Mouse (Mus musculus) liver, adult 2 months (tissue): ENCODE measurements around the gene Actr3. TPM values are rescaled to one million over a fixed set of nuclear protein-coding genes. Genes with fewer than 3 reads are reported as not detected.
A peak's percentile ranks its signal among the peaks of the same experiment; 100 is the strongest.

Experiments
- DNase-seq: peaks from one replicate; pipeline ENCODE4 v3.0.0-alpha.2; 2011; ENCODE audit warnings: low read depth, low spot score; ENCODE audit errors: extremely low read depth
- H3K27ac ChIP-seq: fragments of 200-500 bp; replicated peaks from 2 replicates; pipeline ENCODE4 v1.5.1; 2012; ENCODE audit warnings: low read depth, mild to moderate bottlenecking, control low read depth, inconsistent platforms, low read length; ENCODE audit not compliant: insufficient read depth
- H3K27me3 ChIP-seq: fragments of 200-500 bp; 2 replicates; pipeline ENCODE4 v1.6.1; 2012; ENCODE audit warnings: mild to moderate bottlenecking, moderate library complexity, low read length, inconsistent platforms; ENCODE audit not compliant: control insufficient read depth, insufficient read depth
- H3K36me3 ChIP-seq: fragments of 200-500 bp; 2 replicates; pipeline ENCODE4 v1.6.1; 2012; ENCODE audit warnings: low read length, inconsistent platforms; ENCODE audit not compliant: control insufficient read depth, insufficient read depth
- H3K4me1 ChIP-seq: fragments of 200-500 bp; 2 replicates; pipeline ENCODE4 v1.6.1; 2011; ENCODE audit warnings: low read length; ENCODE audit not compliant: control insufficient read depth, insufficient read depth
- H3K4me3 ChIP-seq: fragments of 200-500 bp; 2 replicates; pipeline ENCODE4 v1.5.1; 2011; ENCODE audit warnings: low read depth, mild to moderate bottlenecking, control low read depth, low read length, moderate library complexity; ENCODE audit not compliant: insufficient read depth
- H3K79me2 ChIP-seq: fragments of 200-500 bp; 2 replicates; pipeline ENCODE4 v1.6.1; 2012; ENCODE audit warnings: inconsistent platforms, mild to moderate bottlenecking, low read length, moderate library complexity; ENCODE audit not compliant: control insufficient read depth, insufficient read depth
- H3K9ac ChIP-seq: fragments of 200-500 bp; 2 replicates; pipeline ENCODE4 v1.6.1; 2012; ENCODE audit warnings: low read depth, mild to moderate bottlenecking, control low read depth, inconsistent platforms, low read length
- CTCF ChIP-seq: fragments of 200-500 bp; IDR thresholded peaks from 2 replicates; pipeline ENCODE4 v1.5.1; 2011; ENCODE audit warnings: low read depth, low read length, control low read depth
- POLR2A ChIP-seq: fragments of 200-500 bp; IDR thresholded peaks from 2 replicates; pipeline ENCODE4 v1.6.1; 2011; ENCODE audit warnings: low read length, control low read depth; ENCODE audit not compliant: insufficient read depth; ENCODE audit errors: extremely low read depth
- WGBS: fragments of 180-500 bp; shearing (Covaris S2); methylation state at CpG from one replicate; pipeline ENCODE4 v1.1.7; 2018; 5-methylcytosine and 5-hydroxymethylcytosine counted together
- polyA plus RNA-seq: library from polyadenylated mRNA; depleted of rRNA; stranded (reverse); fragments of >200 nt; gene quantifications from 2 replicates; pipeline ENCODE4 v1.2.3, GENCODE M21; 2012
- total RNA-seq: library from RNA; depleted of rRNA; stranded (reverse); fragments of >200 nt; gene quantifications from 2 replicates; pipeline ENCODE4 v1.2.3, GENCODE M21; 2014

Gene Actr3
- total and polyA plus RNA-seq, 2 experiments: 16.0 to 84.1 TPM

GRCm38 (mm10) chr1:125464011-125464410, 28.5 kb upstream of the Actr3 start:
- no peak overlapping the region for H3K27ac ChIP-seq
- no peaks in the 10 kb centered on the region for H3K27me3 ChIP-seq
- no peak for DNase-seq
- H3K4me1 ChIP-seq: peaks cover 2% of the 10 kb centered on the region; the same call in 1 of the 2 replicates
- TF ChIP-seq POLR2A (no peak), CTCF (no peak)
- H3K9ac ChIP-seq: no peak overlapping the region
- no peaks in the 10 kb centered on the region for H3K36me3 ChIP-seq
- H3K79me2 ChIP-seq: no peaks in the 10 kb centered on the region
- H3K4me3 ChIP-seq: no peak overlapping the region
- 91% methylated on average over 4 of the region's 4 CpGs for WGBS

- no peaks in the 10 kb centered on the region for H3K36me3 ChIP-seq
- H3K9ac ChIP-seq: no peak overlapping the region
- DNase-seq: no peak
- 89% methylated on average over 2 of the region's 2 CpGs for WGBS
- no peak overlapping the region for H3K4me3 ChIP-seq
- no peak overlapping the region for H3K27ac ChIP-seq
- no peaks in the 10 kb centered on the region for H3K79me2 ChIP-seq
- TF ChIP-seq CTCF: no peak
- H3K27me3 ChIP-seq: no peaks in the 10 kb centered on the region
- H3K4me1 ChIP-seq: peaks cover 4% of the 10 kb centered on the region; the same call in 1 of the 2 replicates
These were observed 27.8 kb upstream of the Actr3 start for GRCm38 (mm10) chr1:125463349-125463748.

GRCm38 (mm10) chr1:125462917-125463316, 27.4 kb upstream of the Actr3 start:
- Histone ChIP-seq H3K4me1 (peaks cover 4% of the 10 kb centered on the region; the same call in 1 of the 2 replicates), H3K27ac (no peak overlapping the region), H3K79me2 (no peaks in the 10 kb centered on the region), H3K4me3 (no peak overlapping the region), H3K27me3 (no peaks in the 10 kb centered on the region), H3K36me3 (no peaks in the 10 kb centered on the region), H3K9ac (no peak overlapping the region)
- DNase-seq: peak; percentile 24
- TF ChIP-seq POLR2A (no peak), CTCF (no peak)
- 86% methylated on average over 1 of the region's 1 CpGs for WGBS

- Histone ChIP-seq H3K4me1 (peaks cover 4% of the 10 kb centered on the region; the same call in 1 of the 2 replicates), H3K36me3 (no peaks in the 10 kb centered on the region), H3K27ac (no peak overlapping the region), H3K9ac (no peak overlapping the region), H3K79me2 (no peaks in the 10 kb centered on the region), H3K27me3 (no peaks in the 10 kb centered on the region), H3K4me3 (no peak overlapping the region)
- TF ChIP-seq POLR2A: no peak
- no peak for TF ChIP-seq CTCF
- 18% methylated on average over 5 of the region's 5 CpGs for WGBS
- no peak for DNase-seq
These were observed 23.0 kb upstream of the Actr3 start for GRCm38 (mm10) chr1:125458531-125458930.

- H3K4me1 ChIP-seq: peaks cover 4% of the 10 kb centered on the region; the same call in 1 of the 2 replicates
- WGBS: 88% methylated on average over 2 of the region's 2 CpGs
- no peaks in the 10 kb centered on the region for H3K36me3 ChIP-seq
- no peaks in the 10 kb centered on the region for H3K79me2 ChIP-seq
- no peak overlapping the region for H3K9ac ChIP-seq
- no peak overlapping the region for H3K4me3 ChIP-seq
- no peak overlapping the region for H3K27ac ChIP-seq
- no peak for TF ChIP-seq POLR2A
- no peaks in the 10 kb centered on the region for H3K27me3 ChIP-seq
- DNase-seq: no peak
These were observed 19.6 kb upstream of the Actr3 start for GRCm38 (mm10) chr1:125455128-125455527.

- Histone ChIP-seq H3K4me1 (no peaks in the 10 kb centered on the region), H3K4me3 (no peak overlapping the region), H3K36me3 (no peaks in the 10 kb centered on the region), H3K9ac (no peak overlapping the region), H3K79me2 (no peaks in the 10 kb centered on the region), H3K27ac (no peak overlapping the region), H3K27me3 (no peaks in the 10 kb centered on the region)
- DNase-seq: no peak
- WGBS: 95% methylated on average over 4 of the region's 4 CpGs
- TF ChIP-seq POLR2A: no peak
- no peak for TF ChIP-seq CTCF
These were observed 14.9 kb upstream of the Actr3 start for GRCm38 (mm10) chr1:125450282-125451000.
